Mouse (Mus musculus) T-cell, adult 66 days (primary cell): ENCODE measurements around the gene Khdc4. TPM values are rescaled to one million over a fixed set of nuclear protein-coding genes. Genes with fewer than 3 reads are reported as not detected.

ENCODE experiments used
- total RNA-seq, 2 experiments: library from RNA; stranded (reverse); gene quantifications; 3 replicates in 1 of 2; 4 replicates in 1 of 2; pipeline ENCODE4 v1.2.4; 2023

Khdc4 gene
- total RNA-seq = 100 to 1,000 TPM; 125 to 126 TPM

GRCm38 (mm10) chr3:88684980-88685941 lies at the start of gene Khdc4:
TSS of gene Khdc4 (plus strand) at chr3:88685803.

GRCm38 (mm10) chr3:88652846-88653515 lies 32.6 kb upstream of the Khdc4 start, which contains the start of gene Rxfp4:
TSS of gene Rxfp4 (minus strand) at chr3:88653142.

GRCm38 (mm10) chr3:88716399-88717197 lies 31.0 kb downstream of the Khdc4 start, which contains the start of gene Rit1:
TSS of gene Rit1 (plus strand) at chr3:88716838.

Other genes starting within 250 kb of the Khdc4 start
- 100 to 1,000 TPM; 119 to 140 TPM for gene Sema4a, start 224.6 kb upstream of the Khdc4 start, total RNA-seq
- gene Lmna, start 175.8 kb upstream of the Khdc4 start, total RNA-seq = 1 to 10 TPM; 3.8 to 6.3 TPM
- 1 to 10 TPM; 3.1 to 3.2 TPM for gene Mex3a, start 153.4 kb upstream of the Khdc4 start, total RNA-seq
- 1 to 10 TPM in 1 of 2 experiments, not detected in 1; 1.3 TPM for gene Rab25, start 137.5 kb upstream of the Khdc4 start, total RNA-seq
- 10 to 100 TPM; 86.4 to 87.7 TPM for gene Lamtor2, start 132.7 kb upstream of the Khdc4 start, total RNA-seq
- 10 to 100 TPM; 54.5 to 55.8 TPM for gene Ubqln4, start 132.0 kb upstream of the Khdc4 start, total RNA-seq
- 10 to 100 TPM; 68.8 to 75.7 TPM for gene Ssr2, start 109.9 kb upstream of the Khdc4 start, total RNA-seq
- 100 to 1,000 TPM; 181 to 203 TPM for gene Arhgef2, start 79.8 kb upstream of the Khdc4 start, total RNA-seq
- gene Rxfp4, start 32.7 kb upstream of the Khdc4 start, total RNA-seq = not detected
- 10 to 100 TPM; 29.5 to 30.1 TPM for gene Rit1, start 31.0 kb downstream of the Khdc4 start, total RNA-seq
- gene Syt11, start 89.4 kb downstream of the Khdc4 start, total RNA-seq = 10 to 100 TPM; 13.1 to 16.9 TPM
- 10 to 100 TPM; 76.4 to 82.9 TPM for gene Gon4l, start 149.4 kb downstream of the Khdc4 start, total RNA-seq
- gene Msto1, start 228.2 kb downstream of the Khdc4 start, total RNA-seq = 10 to 100 TPM; 17.6 to 18.2 TPM